Comparison of ENCODE assay signal across 17 mouse cellular contexts in the genomic region with DNA sequence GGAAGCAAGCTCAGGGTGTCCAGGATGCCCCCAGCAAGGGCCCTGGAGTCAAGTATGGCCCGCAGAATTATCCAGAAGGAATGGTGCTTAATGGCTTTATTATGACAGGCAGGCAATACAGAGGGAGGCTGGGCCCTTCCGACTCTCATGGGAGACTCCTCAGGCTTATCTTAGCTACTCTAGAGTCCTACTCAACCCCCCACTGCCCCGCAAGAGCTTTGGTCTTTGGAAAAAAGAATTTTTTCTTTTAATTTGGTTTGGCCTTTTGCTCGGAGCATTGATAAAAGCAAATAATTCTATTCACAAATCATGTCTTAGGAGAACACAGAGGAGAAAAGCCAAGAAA. TPM values are rescaled to one million over a fixed set of nuclear protein-coding genes. Genes with fewer than 3 reads are reported as not detected.
"Had no signal": no experiment of that assay in that cellular context is flagged by ENCODE, and none has a peak within 500 bp of the region (broad histone marks: within the 10 kb centered on the region; RNA-seq: fewer than 3 reads in every experiment).

No protein-coding gene starts in this region.

- H3K4me2 ChIP-seq: limb, embryonic 13.5 days; midbrain, embryonic 11.5 days; neural tube, embryonic 13.5 days had no signal

- ATAC-seq: inflammation-experienced regulatory T-cells, adult 6 months; intestine, postnatal 0 days; midbrain, embryonic 16.5 days had no signal

- H3K4me1 ChIP-seq: neural tube, embryonic 13.5 days had no signal

- H3K9me3 ChIP-seq: limb, embryonic 13.5 days; neural tube, embryonic 13.5 days had no signal

- H3K9ac ChIP-seq: limb, embryonic 13.5 days; liver, embryonic 14.5 days; neural tube, embryonic 13.5 days had no signal

- H3K27ac ChIP-seq: layer of hippocampus, adult 2 months; limb, embryonic 13.5 days; liver, embryonic 14.5 days; neural tube, embryonic 13.5 days had no signal

- H3K27me3 ChIP-seq: neural tube, embryonic 13.5 days had no signal

- DNase-seq: kidney, postnatal 36 days; lung, adult 18-20 months; lung, postnatal 36 days; retina, postnatal 1 day; right cerebral cortex, postnatal 4 days; spleen, adult 18-20 months; thymus, adult 18-20 months; thymus, postnatal 14 days had no signal

- H3K36me3 ChIP-seq: limb, embryonic 13.5 days; neural tube, embryonic 13.5 days had no signal

- H3K4me3 ChIP-seq: layer of hippocampus, adult 2 months; limb, embryonic 13.5 days; neural tube, embryonic 13.5 days had no signal

RNA-seq across cellular contexts. Expression of gene Adamts18, which starts 11.0 kb away (rescaled TPM):
- polyA plus RNA-seq: inflammation-experienced regulatory T-cells, adult 6 months; liver, adult 2 months had no signal
